Mouse (Mus musculus): ENCODE results near the gene Ppm1m.

Gene Ppm1m

DNA sequence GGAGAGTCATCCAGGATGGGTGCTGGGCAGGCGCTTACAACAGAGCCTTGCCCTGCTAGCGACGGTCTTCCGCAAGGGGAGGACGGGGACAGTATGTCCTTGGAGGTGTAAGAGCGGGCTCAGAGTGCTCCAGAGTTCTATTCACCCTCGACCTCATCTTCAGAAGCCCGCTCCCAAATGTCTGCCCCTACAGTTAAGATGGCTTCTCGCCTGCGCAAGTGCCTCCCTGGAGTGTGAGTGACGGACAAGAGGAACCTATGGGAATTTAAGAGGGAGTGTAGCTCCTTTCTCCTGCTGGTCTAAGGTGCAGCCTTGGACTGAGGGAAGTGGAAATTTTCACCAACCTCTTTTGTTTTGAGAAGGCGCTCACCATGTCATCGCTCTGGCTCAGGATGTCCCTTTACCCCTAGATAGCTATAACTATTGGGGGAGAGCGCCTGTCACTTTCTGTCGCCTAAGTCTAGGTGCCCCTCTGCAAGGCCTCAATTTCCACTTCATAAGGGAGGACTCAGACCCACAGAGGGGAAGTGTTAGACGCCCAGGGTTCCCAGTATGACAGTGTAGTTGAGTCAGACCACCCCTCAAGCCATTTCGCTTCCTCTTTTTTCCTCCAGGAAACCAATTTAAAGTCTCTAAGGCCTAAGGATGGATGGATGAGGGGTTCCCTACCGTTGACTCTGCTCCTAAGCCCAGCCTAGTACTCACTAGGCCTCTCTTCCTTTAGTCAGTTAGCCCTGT is at the start of gene Ppm1m:
TSS of gene Ppm1m (minus strand) at position 212 of the 738 bp plus-strand sequence.
- no peak for DNase-seq (ENCODE audit: low spot score in 2 of 2)

DNA sequence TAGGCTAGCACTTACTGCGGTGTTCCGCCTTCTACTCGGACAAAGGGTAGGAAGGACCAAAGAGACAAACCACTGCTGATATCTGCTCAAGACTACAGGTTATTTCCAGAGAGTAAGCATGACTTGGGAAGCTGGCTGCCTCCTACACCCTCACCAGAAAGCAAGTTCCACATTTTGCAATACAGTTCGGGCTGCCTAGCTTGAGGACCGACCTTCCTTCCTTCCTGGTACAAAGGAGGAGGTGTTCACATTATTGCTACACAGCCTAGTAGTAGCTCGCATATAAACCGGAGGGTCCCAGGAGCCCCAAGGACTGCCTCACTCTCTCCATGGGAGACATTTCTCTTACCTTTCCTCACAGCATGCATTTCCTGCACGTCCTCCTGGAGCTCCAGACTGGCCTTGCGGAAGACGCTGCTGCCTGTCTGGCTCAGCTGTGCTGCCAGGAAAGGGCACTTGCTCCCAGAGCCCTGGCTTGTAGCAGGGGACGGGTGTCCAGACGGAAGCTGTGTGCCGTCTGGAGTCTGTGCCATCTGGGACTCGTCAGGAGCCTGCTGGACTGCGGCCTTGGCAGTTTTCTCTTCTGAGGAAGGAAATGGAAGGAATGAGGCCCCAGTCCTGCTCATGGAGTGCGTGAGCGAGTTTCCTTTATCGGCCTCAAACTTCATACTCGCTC is 43.4 kb upstream of the Ppm1m start:
- no peak for DNase-seq (ENCODE audit: low spot score in 2 of 2)

DNA sequence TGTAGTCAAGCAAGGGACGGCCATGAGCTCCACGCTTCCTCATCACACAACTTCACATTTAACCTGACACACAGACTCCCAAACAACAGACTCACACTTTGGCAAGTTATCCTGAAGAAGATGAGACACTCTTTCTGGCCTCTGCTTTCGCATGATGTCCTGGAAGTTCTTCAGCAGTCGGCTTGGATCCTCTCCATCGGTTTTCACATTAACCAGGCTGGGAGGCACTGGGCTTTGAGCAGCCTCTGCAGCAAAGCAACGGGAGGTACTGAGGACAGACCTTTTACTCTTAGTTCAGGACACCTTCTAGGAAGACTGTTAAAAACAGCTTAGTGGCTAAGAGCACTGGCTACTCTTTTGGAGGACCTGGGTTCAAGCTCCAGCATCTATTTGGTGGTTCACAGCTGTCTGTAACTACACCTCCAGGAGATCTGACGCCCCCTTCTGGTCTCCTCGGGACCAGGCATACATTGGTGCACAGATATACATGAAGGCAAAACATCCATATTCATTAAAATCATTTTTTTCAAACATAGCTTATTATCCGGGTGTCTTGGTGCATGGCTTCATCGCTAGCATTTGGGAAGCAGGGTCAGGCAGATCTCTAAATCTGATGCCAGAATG is 42.1 kb upstream of the Ppm1m start:
- DNase-seq (ENCODE audit: low spot score in 2 of 2) = no peak

DNA sequence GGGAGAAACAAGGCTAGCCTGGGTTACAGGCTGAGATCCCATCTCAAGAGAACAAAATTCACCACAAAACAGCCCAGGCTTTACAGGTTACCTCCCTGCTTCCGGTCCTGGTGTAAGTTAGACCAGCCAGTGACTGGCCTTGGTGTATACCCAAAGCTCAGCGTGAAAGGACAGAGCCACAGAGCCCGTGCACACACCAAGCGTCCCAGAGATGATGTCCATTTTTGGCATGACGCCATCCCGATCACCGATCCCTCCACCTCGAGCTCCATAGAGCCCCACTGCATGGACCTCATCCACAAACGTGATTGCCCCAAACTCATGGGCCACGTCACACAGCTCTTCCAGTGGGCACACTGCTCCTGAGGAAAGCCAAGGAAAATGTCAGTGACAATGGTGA is 38.3 kb upstream of the Ppm1m start:
- DNase-seq (ENCODE audit: low spot score in 2 of 2) = no peak

DNA sequence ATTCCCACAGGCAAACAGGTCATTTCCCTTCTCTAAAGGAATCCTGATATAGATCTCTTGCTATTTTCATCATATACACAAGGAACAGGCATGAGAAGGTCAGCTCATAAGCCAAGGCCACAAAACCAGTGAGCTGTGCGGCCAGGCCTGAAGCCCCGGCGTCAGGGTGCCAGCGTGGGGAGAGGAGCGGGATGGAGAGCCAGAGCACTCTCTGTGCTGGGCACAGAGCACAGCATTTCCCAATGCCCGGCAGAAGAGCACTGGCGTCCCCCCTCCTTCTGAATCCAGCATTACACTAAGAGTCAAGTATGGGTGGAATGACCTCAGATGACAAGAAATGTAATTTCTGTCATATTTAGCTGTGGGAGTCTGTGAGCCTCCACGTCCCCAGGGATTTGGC is 37.9 kb upstream of the Ppm1m start:
- DNase-seq (ENCODE audit: low spot score in 2 of 2) = no peak

DNA sequence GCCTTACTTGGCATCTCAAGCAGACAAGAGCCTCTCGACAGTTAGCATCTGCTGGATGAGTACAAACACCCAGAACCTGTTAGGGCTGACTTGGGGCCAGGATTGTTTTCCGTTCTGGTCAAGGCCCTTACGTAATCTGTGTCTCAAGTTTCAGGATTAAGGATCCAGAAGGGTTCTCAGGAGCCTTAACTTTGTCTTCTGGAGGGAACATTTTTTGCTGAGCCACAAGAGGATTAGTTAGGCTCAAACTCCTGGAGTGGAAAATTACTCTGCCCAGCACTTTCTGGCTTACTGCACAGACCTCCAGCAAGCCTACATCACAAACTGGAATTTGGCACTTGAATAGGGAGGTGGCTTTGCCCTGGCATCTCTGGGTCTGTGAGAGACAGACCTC is 37.3 kb upstream of the Ppm1m start:
- no peak for DNase-seq (ENCODE audit: low spot score in 2 of 2)

DNA sequence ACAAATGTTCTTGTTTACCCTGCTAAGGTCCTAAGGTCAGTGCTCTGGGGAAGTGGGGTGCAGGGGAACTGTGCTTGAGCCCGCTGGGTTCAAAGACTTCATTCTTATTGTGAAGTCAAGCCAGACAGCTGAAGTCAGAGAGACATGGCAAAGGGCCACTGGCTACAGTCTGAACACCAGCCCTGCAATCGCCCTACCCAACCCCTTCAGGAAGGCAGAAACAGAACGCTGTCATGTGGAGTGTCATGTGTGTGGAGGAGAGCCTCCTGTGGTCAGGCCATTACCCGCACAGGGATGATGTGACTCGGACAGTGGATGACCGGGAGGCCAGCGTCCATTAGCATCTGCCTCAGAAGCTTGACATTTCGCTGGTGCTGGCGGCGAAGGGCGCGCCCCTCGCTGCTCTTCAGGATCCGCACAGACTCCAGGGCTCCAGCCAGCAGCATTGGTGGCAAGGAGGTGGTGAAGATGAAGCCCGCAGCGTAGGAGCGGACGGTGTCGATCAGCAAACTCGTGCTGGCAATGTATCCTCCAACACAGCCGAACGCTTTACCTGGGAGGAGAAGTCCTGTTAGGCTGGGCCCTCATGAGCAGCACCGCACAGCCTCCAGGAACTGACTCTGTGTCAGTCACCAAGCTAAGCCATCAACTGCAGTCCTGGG is 36.7 kb upstream of the Ppm1m start:
- DNase-seq (ENCODE audit: low spot score in 2 of 2) = no peak

DNA sequence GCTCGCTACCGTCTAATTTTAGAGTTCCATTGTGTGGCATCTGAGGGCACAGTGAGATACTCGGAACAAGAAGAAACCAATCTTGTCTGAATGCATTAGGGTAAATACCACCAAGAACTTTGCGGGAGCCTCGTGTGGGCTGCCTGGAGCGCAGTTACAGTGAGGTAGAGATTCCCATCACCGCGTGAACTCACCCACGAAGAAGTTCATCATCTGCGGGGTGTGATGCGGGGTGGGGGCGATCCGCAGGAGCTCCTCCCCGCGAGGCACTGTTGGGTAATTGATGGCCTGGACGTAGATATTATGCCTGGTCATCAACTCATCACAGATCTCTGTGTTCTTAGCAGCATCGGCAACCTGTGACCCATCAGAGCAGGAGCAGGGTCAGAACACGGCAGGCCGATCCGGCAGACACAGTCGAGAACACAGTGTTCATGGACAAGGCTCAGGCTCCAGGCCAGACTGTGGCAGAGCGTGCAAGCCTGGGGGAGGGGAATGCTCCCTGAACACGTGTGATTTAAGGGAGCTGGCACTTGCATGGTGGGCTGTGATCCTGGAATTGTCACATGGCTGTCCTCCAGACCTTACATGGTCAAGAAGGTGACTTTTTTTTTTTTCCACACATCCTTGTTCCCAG is 35.8 kb upstream of the Ppm1m start:
- no peak for DNase-seq (ENCODE audit: low spot score in 2 of 2)

DNA sequence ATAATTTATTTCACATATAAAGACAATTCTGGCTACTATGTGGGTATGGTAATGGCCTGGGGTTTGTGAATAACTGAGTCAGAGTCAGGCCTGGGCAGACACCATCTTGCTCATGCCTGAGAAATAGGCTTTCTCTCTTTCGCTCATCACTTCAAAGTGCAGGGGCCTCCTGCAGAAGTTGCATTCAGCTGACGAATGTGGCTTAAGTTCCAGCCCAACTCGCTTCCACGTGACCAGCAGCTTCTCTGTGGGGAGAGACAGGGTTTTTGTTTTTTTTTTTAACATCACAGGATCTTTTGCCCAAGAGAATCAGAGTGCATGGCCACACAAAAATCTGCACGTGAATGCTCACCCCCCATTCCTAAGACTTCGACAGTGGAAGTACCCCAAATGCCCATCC is 34.4 kb upstream of the Ppm1m start:
- DNase-seq (ENCODE audit: low spot score in 2 of 2) = no peak

DNA sequence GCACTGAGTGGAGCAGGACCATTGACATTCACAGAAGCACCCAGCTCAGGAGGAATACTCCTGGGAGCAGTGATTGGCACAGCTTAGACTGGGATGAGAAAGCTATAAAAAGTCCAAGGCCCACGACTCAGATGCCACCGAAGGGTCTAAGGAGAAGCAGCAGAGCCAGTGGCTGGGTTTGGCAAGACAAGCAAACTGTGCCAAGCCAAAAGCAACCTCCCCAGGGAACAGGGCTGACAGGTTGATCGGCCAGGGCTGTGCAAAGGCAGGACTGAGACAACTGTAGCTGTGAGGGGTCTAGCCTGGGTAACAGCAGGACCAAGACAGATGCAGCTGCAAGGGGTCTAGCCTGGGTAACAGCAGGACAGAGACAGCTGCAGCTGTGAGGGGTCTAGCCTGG is 33.4 kb upstream of the Ppm1m start:
- no peak for DNase-seq (ENCODE audit: low spot score in 2 of 2)

DNA sequence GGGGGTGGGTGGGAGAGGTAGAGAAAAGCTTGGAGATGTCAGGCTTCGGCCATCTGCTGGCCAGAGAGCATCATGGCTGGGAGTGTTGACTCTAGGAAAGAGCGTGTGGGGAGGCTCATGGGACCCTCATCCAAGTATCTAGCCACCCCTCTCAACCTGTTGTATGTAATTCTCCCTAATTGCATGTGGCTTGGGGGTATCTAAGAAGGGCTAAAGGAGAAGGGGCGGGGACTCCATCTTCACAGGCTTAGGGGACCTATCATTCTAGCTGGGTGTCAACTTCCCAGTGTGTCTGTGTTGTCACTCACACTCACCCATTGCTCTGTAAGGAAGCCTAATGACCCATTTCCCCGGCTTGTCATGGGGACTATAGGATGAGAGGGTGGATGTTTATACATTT is 32.3 kb upstream of the Ppm1m start:
- no peak for DNase-seq (ENCODE audit: low spot score in 2 of 2)

DNA sequence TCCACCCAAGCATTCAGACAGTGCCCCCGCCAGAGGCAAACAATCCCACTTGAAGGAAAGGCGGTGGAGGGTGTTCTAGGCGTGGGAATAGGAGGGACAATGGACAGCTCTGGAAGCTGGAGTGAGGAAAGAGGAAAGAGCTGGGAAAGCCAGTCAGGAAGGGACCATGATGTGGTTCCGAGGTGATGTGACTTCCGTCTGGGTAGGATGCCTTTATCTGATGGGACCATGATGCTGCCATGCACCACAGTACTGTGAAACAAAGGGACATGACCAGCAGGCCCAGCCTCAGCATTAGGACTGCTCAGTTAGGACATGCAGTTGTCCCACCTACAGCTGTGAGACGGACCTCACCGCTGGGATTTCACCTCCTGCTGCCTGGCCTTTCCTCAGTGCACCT is 31.7 kb upstream of the Ppm1m start:
- no peak for DNase-seq (ENCODE audit: low spot score in 2 of 2)

DNA sequence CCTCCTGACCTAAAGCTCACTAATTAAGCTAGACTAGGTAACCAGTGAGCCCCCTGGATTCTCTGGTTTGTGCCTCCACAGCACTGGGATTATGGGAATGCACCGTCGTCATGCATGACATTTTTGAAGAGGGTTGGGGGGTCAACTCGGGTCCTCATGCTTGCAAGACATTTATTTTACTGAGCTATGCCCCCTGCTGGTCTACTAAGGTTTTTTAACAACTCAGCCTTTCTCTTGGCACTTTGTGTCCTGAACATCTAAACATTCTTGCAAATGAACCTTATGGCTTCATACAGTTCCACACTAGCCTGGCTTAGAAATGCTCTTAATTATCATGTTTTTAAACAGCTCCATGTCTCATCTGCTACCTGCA is 31.2 kb upstream of the Ppm1m start:
- DNase-seq (ENCODE audit: low spot score in 2 of 2) = no peak

DNA sequence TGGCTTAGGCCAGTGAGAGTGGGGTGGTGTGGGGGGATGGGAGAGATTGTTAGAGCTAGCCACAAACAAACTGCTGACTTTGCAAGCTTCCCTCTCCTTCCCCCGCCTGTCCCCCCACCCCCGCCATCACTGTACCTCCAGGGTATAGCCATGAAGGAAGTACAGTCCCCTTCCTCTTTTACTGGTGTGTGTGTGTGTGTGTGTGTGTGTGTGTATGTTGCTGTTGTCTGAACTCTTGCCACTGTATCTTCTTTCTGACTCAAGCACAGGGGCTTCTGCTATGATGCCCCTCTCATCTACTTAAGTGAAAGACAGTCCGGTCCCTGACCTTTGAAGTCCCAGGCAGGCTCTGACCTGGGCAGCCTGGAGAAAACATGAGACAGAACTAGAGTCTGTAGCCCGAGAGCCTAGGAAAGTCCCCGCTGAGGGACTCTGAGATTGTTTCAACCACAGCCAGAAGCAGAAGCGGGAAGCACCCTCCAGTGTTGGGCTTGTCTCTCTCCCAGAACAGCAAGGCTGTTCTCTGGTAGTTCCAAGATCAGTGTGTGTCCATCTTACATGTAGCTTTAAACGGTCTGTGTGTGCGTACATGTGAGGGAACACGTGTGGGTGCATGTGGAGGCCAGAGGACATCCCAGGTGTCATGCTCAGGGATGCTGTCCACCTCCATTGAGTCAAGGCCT is 30.6 kb upstream of the Ppm1m start:
- DNase-seq (ENCODE audit: low spot score in 2 of 2) = no peak

DNA sequence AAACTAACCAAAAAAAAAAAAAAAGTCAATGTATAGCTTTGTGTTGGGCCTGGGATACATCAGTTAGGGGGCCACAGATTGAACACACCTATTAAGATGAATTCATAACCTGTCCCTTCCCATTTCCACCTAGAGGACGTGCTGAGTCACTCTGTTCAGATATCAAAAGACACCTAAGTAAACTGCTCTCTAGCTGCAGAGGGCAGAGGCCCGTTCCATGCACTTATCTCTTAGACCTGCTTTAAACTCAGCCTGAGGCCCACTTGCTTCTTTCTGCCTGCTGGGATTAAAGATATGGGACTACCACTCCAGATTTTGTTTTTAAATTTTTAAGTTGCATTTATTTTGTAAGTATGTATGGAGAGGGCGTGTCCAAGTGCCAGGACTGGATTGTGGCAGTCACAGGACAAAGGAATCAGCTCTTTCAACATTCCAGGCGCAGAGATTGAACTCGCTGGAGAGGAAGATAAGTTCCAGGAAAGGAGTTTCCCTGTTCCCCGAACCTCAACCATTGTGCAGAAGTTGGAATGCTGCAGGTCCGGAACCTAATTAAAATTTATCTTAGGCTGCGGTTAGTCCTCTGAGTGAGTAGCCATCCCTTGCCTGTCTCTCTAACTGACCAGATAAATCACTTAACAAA is 28.4 kb upstream of the Ppm1m start:
- DNase-seq (ENCODE audit: low spot score in 2 of 2) = no peak

DNA sequence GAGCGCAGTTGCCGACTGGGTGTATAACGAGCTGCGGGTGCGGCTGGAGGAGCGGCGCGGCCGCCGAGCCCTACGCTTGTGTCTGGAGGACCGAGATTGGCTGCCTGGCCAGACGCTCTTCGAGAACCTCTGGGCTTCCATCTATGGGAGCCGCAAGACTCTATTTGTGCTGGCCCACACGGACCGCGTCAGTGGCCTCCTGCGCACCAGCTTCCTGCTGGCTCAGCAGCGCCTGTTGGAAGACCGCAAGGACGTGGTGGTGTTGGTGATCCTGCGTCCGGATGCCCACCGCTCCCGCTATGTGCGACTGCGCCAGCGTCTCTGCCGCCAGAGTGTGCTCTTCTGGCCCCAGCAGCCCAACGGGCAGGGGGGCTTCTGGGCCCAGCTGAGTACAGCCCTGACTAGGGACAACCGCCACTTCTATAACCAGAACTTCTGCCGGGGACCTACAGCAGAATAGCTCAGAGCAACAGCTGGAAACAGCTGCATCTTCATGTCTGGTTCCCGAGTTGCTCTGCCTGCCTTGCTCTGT is 26.7 kb upstream of the Ppm1m start:
- no peak for DNase-seq (ENCODE audit: low spot score in 2 of 2)

DNA sequence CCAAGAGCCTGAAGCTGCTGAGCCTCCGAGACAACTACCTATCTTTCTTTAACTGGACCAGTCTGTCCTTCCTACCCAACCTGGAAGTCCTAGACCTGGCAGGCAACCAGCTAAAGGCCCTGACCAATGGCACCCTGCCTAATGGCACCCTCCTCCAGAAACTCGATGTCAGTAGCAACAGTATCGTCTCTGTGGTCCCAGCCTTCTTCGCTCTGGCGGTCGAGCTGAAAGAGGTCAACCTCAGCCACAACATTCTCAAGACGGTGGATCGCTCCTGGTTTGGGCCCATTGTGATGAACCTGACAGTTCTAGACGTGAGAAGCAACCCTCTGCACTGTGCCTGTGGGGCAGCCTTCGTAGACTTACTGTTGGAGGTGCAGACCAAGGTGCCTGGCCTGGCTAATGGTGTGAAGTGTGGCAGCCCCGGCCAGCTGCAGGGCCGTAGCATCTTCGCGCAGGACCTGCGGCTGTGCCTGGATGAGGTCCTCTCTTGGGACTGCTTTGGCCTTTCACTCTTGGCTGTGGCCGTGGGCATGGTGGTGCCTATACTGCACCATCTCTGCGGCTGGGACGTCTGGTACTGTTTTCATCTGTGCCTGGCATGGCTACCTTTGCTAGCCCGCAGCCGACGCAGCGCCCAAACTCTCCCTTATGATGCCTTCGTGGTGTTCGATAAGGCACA is 26.1 kb upstream of the Ppm1m start:
- no peak for DNase-seq (ENCODE audit: low spot score in 2 of 2)

DNA sequence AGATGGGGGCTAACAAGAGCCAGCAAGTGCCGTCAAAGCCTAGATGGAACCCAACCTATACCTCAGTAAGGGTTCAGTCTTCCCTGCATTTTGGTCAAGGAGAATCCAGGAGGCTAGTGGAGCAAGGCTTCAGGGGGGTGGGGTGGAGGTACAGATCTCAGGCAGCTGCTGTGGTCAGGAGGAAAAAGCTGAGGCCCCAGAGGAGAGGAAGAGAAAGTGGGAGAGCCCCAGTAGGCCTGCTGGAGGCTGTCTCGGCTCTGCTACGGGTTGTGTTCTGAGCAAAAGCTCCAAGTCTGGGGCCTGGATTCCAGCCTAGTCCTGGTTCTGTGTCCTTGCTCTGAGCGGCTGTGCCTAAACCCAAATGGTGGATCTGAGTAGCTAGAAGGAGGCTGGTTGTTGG is 23.4 kb upstream of the Ppm1m start:
- no peak for DNase-seq (ENCODE audit: low spot score in 2 of 2)

DNA sequence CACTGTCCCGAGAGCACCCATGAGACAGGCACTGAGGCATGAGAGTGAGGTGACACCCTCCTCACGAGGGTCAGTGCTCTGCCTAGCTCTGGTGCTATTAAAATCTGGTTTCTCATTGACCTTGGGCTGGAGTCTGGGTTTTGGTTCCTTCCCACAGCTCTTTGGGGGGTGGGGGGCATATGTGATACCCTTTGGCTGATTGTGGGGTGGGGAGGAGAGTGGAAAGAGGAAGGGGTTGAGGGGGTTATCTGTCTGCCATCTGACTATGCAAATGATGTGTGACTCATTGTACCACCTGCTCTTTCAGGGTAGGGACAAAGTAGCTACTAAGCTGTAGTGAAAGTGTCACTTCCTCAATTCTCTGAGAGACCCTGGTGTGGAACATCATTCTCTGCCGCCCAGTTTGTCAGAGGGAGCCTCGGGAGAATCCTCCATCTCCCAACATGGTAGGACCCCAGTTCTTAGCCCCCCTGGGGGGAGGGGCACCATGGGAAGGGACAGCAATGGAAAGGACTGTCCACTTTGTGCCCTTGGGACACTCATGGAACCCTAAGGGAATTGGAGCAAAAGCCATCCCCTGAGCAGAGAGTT is 22.8 kb upstream of the Ppm1m start, which contains the start of gene Tlr9:
TSS of gene Tlr9 (plus strand) at position 338 of the 591 bp plus-strand sequence.
- no peak for DNase-seq (ENCODE audit: low spot score in 2 of 2)
